Mouse (Mus musculus) E14TG2a.4 (cell line): ENCODE measurements at regions not wholly inside any gene's neighbourhood (a gene's known extent, or its start where the extent isn't known, plus 50 kb on each side); places are given as distances from the start of the nearest gene placed in this dataset.
A peak's percentile ranks its signal among the peaks of the same experiment; 100 is the strongest.

Experiments used
- H3K27me3 ChIP-seq: 2 replicates; pipeline ENCODE4 v1.6.1; 2014; ENCODE audit warnings: low read length, control low read depth; ENCODE audit not compliant: insufficient read depth
- H3K36me3 ChIP-seq: 2 replicates; pipeline ENCODE4 v1.6.1; 2014; ENCODE audit warnings: low read length, control low read depth; ENCODE audit not compliant: insufficient read depth
- H3K4me1 ChIP-seq: replicated peaks from 2 replicates; pipeline ENCODE4 v1.6.1; 2014; ENCODE audit warnings: low read depth, low read length, control low read depth
- H3K4me3 ChIP-seq: replicated peaks from 2 replicates; pipeline ENCODE4 v1.5.1; 2014; ENCODE audit warnings: mild to moderate bottlenecking, low read length
- H3K9me3 ChIP-seq: 2 replicates; pipeline ENCODE4 v1.6.1; 2014; ENCODE audit warnings: low read length, control low read depth
- CTCF ChIP-seq: conservative IDR thresholded peaks from 2 replicates; pipeline ENCODE4 v1.5.1; 2014; ENCODE audit warnings: low read length
- NANOG ChIP-seq: IDR thresholded peaks from 2 replicates; pipeline ENCODE4 v1.6.1; 2014; ENCODE audit warnings: borderline replicate concordance, low read length, mixed read lengths
- POU5F1 ChIP-seq: IDR thresholded peaks from 2 replicates; pipeline ENCODE4 v1.6.1; 2014; ENCODE audit warnings: low read length, borderline replicate concordance

GRCm38 (mm10) chr2:75608482-75608881 is 50.6 kb upstream of the Hnrnpa3 start:
- Histone ChIP-seq H3K36me3 (peaks cover 3% of the 10 kb centered on the region; the same call in 1 of the 2 replicates), H3K9me3 (no peaks in the 10 kb centered on the region), H3K4me3 (peak overlapping the region; percentile 41), H3K4me1 (peaks cover 57% of the 10 kb centered on the region), H3K27me3 (peaks cover 40% of the 10 kb centered on the region)
- TF ChIP-seq NANOG, result no peak
- no peak for TF ChIP-seq POU5F1
- no peak for TF ChIP-seq CTCF

GRCm38 (mm10) chr2:75609150-75609946 is 49.7 kb upstream of the Hnrnpa3 start:
- Histone ChIP-seq H3K4me1 (peaks cover 58% of the 10 kb centered on the region), H3K27me3 (peaks cover 40% of the 10 kb centered on the region), H3K9me3 (no peaks in the 10 kb centered on the region)

More at GRCm38 (mm10) chr2:75609150-75609946, 49.7 kb upstream of the Hnrnpa3 start:
- peaks cover 3% of the 10 kb centered on the region; the same call in 1 of the 2 replicates for H3K36me3 ChIP-seq
- H3K4me3 ChIP-seq, result peak overlapping the region; percentile 51
- no peak for TF ChIP-seq CTCF
- no peak for TF ChIP-seq POU5F1
- TF ChIP-seq NANOG, result no peak
